12 mouse cellular contexts compared by ENCODE assay signal in genomic region chr12:85201830-85202147, GRCm38 (mm10). TPM values are rescaled to one million over a fixed set of nuclear protein-coding genes. Genes with fewer than 3 reads are reported as not detected.
A peak's percentile ranks its signal among the peaks of the same experiment; 100 is the strongest.
DNase-seq lines count a peak whose midpoint lies in the region; ATAC-seq and TF ChIP-seq lines count a peak whose summit lies in the region.
"Had no signal": no experiment of that assay in that cellular context is flagged by ENCODE, and none has a peak within 500 bp of the region (broad histone marks: within the 10 kb centered on the region; RNA-seq: fewer than 3 reads in every experiment).

No protein-coding gene starts in this region.

- no peak overlapping the region for H3K4me3 ChIP-seq in lung, embryonic 16.5 days (ENCODE audit: low read length)
- H3K4me3 ChIP-seq in embryonic facial prominence, embryonic 14.5 days (ENCODE audit: low read depth, low read length) = no peak overlapping the region
- H3K4me3 ChIP-seq in hindbrain, embryonic 16.5 days (ENCODE audit: low read length) = no peak overlapping the region
- H3K4me3 ChIP-seq in midbrain, embryonic 16.5 days (ENCODE audit: low read depth, low read length) = no peak overlapping the region
- no peak overlapping the region for H3K4me3 ChIP-seq in liver, postnatal 0 days (ENCODE audit: low read depth, low read length)
- H3K4me3 ChIP-seq: intestine, embryonic 15.5 days had no signal

- H3K4me1 ChIP-seq in lung, embryonic 16.5 days (replicated peaks; ENCODE audit: control insufficient read depth, insufficient read depth, low read length) = peaks cover 23% of the 10 kb centered on the region
- H3K4me1 ChIP-seq in embryonic facial prominence, embryonic 14.5 days (ENCODE audit: control insufficient read depth, insufficient read depth, low read length) = peaks cover 34% of the 10 kb centered on the region
- peaks cover 10% of the 10 kb centered on the region for H3K4me1 ChIP-seq in hindbrain, embryonic 16.5 days (ENCODE audit: control insufficient read depth, insufficient read depth, low read depth, low read length)
- peaks cover 11% of the 10 kb centered on the region; the same call in 1 of the 2 replicates for H3K4me1 ChIP-seq in midbrain, embryonic 16.5 days (ENCODE audit: control insufficient read depth, insufficient read depth, low read length)
- H3K4me1 ChIP-seq in liver, postnatal 0 days (ENCODE audit: insufficient read depth) = no peaks in the 10 kb centered on the region

- H3K27me3 ChIP-seq in lung, embryonic 16.5 days (ENCODE audit: control insufficient read depth, insufficient read depth, low read depth, low read length) = no peaks in the 10 kb centered on the region
- H3K27me3 ChIP-seq in embryonic facial prominence, embryonic 14.5 days (replicated peaks; ENCODE audit: control insufficient read depth, insufficient read depth, low read length) = no peaks in the 10 kb centered on the region
- H3K27me3 ChIP-seq in hindbrain, embryonic 16.5 days (replicated peaks; ENCODE audit: control insufficient read depth, insufficient read depth, low read length) = no peaks in the 10 kb centered on the region
- H3K27me3 ChIP-seq in midbrain, embryonic 16.5 days (ENCODE audit: control insufficient read depth, insufficient read depth, low read depth, low read length) = no peaks in the 10 kb centered on the region
- no peaks in the 10 kb centered on the region for H3K27me3 ChIP-seq in liver, postnatal 0 days (ENCODE audit: insufficient read depth, low read length)
- H3K27me3 ChIP-seq: intestine, embryonic 15.5 days had no signal

- no peak for DNase-seq in lung, adult 18-20 months
- DNase-seq in embryonic facial prominence, embryonic 14.5 days (ENCODE audit: low spot score) = no peak
- no peak for DNase-seq in liver, postnatal 0 days
- no peak for DNase-seq in adrenal gland, postnatal 36 days
- no peak for DNase-seq in adrenal gland, adult 18-20 months (ENCODE audit: low spot score in 2 of 2)
- DNase-seq: right cerebral cortex, postnatal 4 days had no signal

- H3K36me3 ChIP-seq in lung, embryonic 16.5 days (ENCODE audit: control insufficient read depth, insufficient read depth, low read length) = no peaks in the 10 kb centered on the region
- no peaks in the 10 kb centered on the region for H3K36me3 ChIP-seq in embryonic facial prominence, embryonic 14.5 days (ENCODE audit: control insufficient read depth, insufficient read depth, low read length)
- H3K36me3 ChIP-seq in hindbrain, embryonic 16.5 days (ENCODE audit: control insufficient read depth, insufficient read depth, low read length) = no peaks in the 10 kb centered on the region
- no peaks in the 10 kb centered on the region for H3K36me3 ChIP-seq in midbrain, embryonic 16.5 days (ENCODE audit: control insufficient read depth, insufficient read depth, low read length)
- no peaks in the 10 kb centered on the region for H3K36me3 ChIP-seq in liver, postnatal 0 days (replicated peaks; ENCODE audit: insufficient read depth, low read length)
- H3K36me3 ChIP-seq: G1E; intestine, embryonic 15.5 days had no signal

- 57% methylated on average over 2 of the region's 2 CpGs for WGBS in lung, embryonic 16.5 days
- 68% methylated on average over 2 of the region's 2 CpGs for WGBS in embryonic facial prominence, embryonic 14.5 days
- WGBS in hindbrain, embryonic 16.5 days = 76% methylated on average over 2 of the region's 2 CpGs
- 63% methylated on average over 2 of the region's 2 CpGs for WGBS in midbrain, embryonic 16.5 days
- WGBS in liver, postnatal 0 days (ENCODE audit: insufficient replicate concordance) = 71% methylated on average over 2 of the region's 2 CpGs

- H3K9me3 ChIP-seq in lung, embryonic 16.5 days (ENCODE audit: control insufficient read depth, low read length) = no peaks in the 10 kb centered on the region
- no peaks in the 10 kb centered on the region for H3K9me3 ChIP-seq in embryonic facial prominence, embryonic 14.5 days (ENCODE audit: control insufficient read depth, low read length)
- no peaks in the 10 kb centered on the region for H3K9me3 ChIP-seq in hindbrain, embryonic 16.5 days (ENCODE audit: control insufficient read depth, low read length)
- H3K9me3 ChIP-seq in midbrain, embryonic 16.5 days (replicated peaks; ENCODE audit: control insufficient read depth, low read length, poor library complexity, severe bottlenecking) = no peaks in the 10 kb centered on the region
- no peaks in the 10 kb centered on the region for H3K9me3 ChIP-seq in liver, postnatal 0 days (ENCODE audit: low read length)
- H3K9me3 ChIP-seq: G1E; intestine, embryonic 15.5 days had no signal

- H3K9ac ChIP-seq in lung, embryonic 16.5 days (ENCODE audit: low read length) = no peak overlapping the region
- no peak overlapping the region for H3K9ac ChIP-seq in embryonic facial prominence, embryonic 14.5 days (ENCODE audit: low read depth, low read length)
- no peak overlapping the region for H3K9ac ChIP-seq in hindbrain, embryonic 16.5 days (ENCODE audit: low read depth, low read length)
- H3K9ac ChIP-seq in midbrain, embryonic 16.5 days (ENCODE audit: low read depth, low read length) = no peak overlapping the region
- H3K9ac ChIP-seq in liver, postnatal 0 days (replicated peaks) = no peak overlapping the region
- H3K9ac ChIP-seq: intestine, embryonic 15.5 days had no signal

- TF ChIP-seq CTCF in liver, postnatal 0 days (IDR thresholded peaks at IDR 0.05; ENCODE audit: low read depth) = no peak

- peak; percentile 11; the same call in 1 of the 2 replicates for ATAC-seq in lung, embryonic 16.5 days (ENCODE audit: low read depth)
- no peak for ATAC-seq in embryonic facial prominence, embryonic 14.5 days (ENCODE audit: low read depth)
- ATAC-seq in hindbrain, embryonic 16.5 days = no peak
- ATAC-seq in midbrain, embryonic 16.5 days = no peak
- ATAC-seq in liver, postnatal 0 days = no peak
- ATAC-seq: intestine, embryonic 15.5 days had no signal

- no peak for TF ChIP-seq EP300 in liver, postnatal 0 days (IDR thresholded peaks at IDR 0.05; ENCODE audit: low read depth)

- peak overlapping the region; percentile 36; the same call in 1 of the 2 replicates for H3K27ac ChIP-seq in lung, embryonic 16.5 days (ENCODE audit: low read length)
- peak overlapping the region; percentile 45 for H3K27ac ChIP-seq in embryonic facial prominence, embryonic 14.5 days (replicated peaks; ENCODE audit: low read depth, low read length)
- peak overlapping the region; percentile 51; the same call in 1 of the 2 replicates for H3K27ac ChIP-seq in hindbrain, embryonic 16.5 days (ENCODE audit: low read depth, low read length)
- H3K27ac ChIP-seq in midbrain, embryonic 16.5 days (ENCODE audit: low read length) = peak overlapping the region; percentile 34; the same call in 1 of the 2 replicates
- no peak overlapping the region for H3K27ac ChIP-seq in liver, postnatal 0 days (ENCODE audit: low read depth)
- H3K27ac ChIP-seq: intestine, embryonic 15.5 days had no signal

- H3K4me2 ChIP-seq in lung, embryonic 16.5 days (ENCODE audit: low read depth, low read length) = no peak overlapping the region
- H3K4me2 ChIP-seq in embryonic facial prominence, embryonic 14.5 days (ENCODE audit: low read depth, low read length) = peak overlapping the region; percentile 35; the same call in 1 of the 2 replicates
- H3K4me2 ChIP-seq in hindbrain, embryonic 16.5 days (ENCODE audit: low read length) = no peak overlapping the region
- no peak overlapping the region for H3K4me2 ChIP-seq in midbrain, embryonic 16.5 days (ENCODE audit: low read length)
- H3K4me2 ChIP-seq in liver, postnatal 0 days (ENCODE audit: low read depth, low read length) = no peak overlapping the region
- H3K4me2 ChIP-seq: intestine, embryonic 15.5 days had no signal

RNA-seq across cellular contexts. Expression of gene Eif2b2, which starts 17.5 kb away (rescaled TPM):
- polyA plus RNA-seq in lung, embryonic 16.5 days (2015; fragmentation: Nextera tagmentation; extraction: Ambion mirVana) = 83.3 and 86.6 TPM in 2 replicates
- polyA plus RNA-seq in embryonic facial prominence, embryonic 14.5 days (2014; fragmentation: Nextera tagmentation; extraction: Ambion mirVana) = 74.5 and 91.6 TPM in 2 replicates
- 80.1 and 82.3 TPM in 2 replicates for polyA plus RNA-seq in hindbrain, embryonic 16.5 days (2015; fragmentation: Nextera tagmentation; extraction: Ambion mirVana)
- polyA plus RNA-seq in midbrain, embryonic 16.5 days (2015; fragmentation: Nextera tagmentation; extraction: Ambion mirVana) = 72.5 and 75.2 TPM in 2 replicates
- 21.7 and 24.6 TPM in 2 replicates for polyA plus RNA-seq in liver, postnatal 0 days (2015; fragmentation: Nextera tagmentation; extraction: Ambion mirVana)
- 10 to 100 TPM; 82.1 to 85.3 TPM for total RNA-seq in adrenal gland, postnatal 36 days (2021)
- total RNA-seq in adrenal gland, adult 18-20 months (2021) = 10 to 100 TPM; 61.9 to 77.9 TPM

RNA-seq across cellular contexts. Expression of gene Pgf, which starts 24.2 kb away (rescaled TPM):
- 9.7 and 9.9 TPM in 2 replicates for polyA plus RNA-seq in lung, embryonic 16.5 days (2015; fragmentation: Nextera tagmentation; extraction: Ambion mirVana)
- 18.0 and 20.2 TPM in 2 replicates for polyA plus RNA-seq in embryonic facial prominence, embryonic 14.5 days (2014; fragmentation: Nextera tagmentation; extraction: Ambion mirVana)
- polyA plus RNA-seq in hindbrain, embryonic 16.5 days (2015; fragmentation: Nextera tagmentation; extraction: Ambion mirVana) = 11.7 and 13.1 TPM in 2 replicates
- polyA plus RNA-seq in midbrain, embryonic 16.5 days (2015; fragmentation: Nextera tagmentation; extraction: Ambion mirVana) = 8.0 and 9.0 TPM in 2 replicates
- 0.36 and 0.45 TPM in 2 replicates for polyA plus RNA-seq in liver, postnatal 0 days (2015; fragmentation: Nextera tagmentation; extraction: Ambion mirVana)
- 1 to 10 TPM in 1 of 2 experiments, under 1 TPM in 1; 0.43 to 2.1 TPM for total RNA-seq in adrenal gland, postnatal 36 days (2021)
- total RNA-seq in adrenal gland, adult 18-20 months (2021) = 1 to 10 TPM in 1 of 2 experiments, under 1 TPM in 1; 0.30 to 1.4 TPM
- total RNA-seq: neutrophil, adult 5-6 weeks had no signal
- polyA plus RNA-seq: G1E had no signal

RNA-seq across cellular contexts. Expression of gene Rps6kl1, which starts 50.7 kb away (rescaled TPM):
- polyA plus RNA-seq in lung, embryonic 16.5 days (2015; fragmentation: Nextera tagmentation; extraction: Ambion mirVana) = 0.94 and 1.6 TPM in 2 replicates
- polyA plus RNA-seq in embryonic facial prominence, embryonic 14.5 days (2014; fragmentation: Nextera tagmentation; extraction: Ambion mirVana) = 1.5 and 1.8 TPM in 2 replicates
- 39.0 and 39.4 TPM in 2 replicates for polyA plus RNA-seq in hindbrain, embryonic 16.5 days (2015; fragmentation: Nextera tagmentation; extraction: Ambion mirVana)
- 39.3 and 43.3 TPM in 2 replicates for polyA plus RNA-seq in midbrain, embryonic 16.5 days (2015; fragmentation: Nextera tagmentation; extraction: Ambion mirVana)
- polyA plus RNA-seq in liver, postnatal 0 days (2015; fragmentation: Nextera tagmentation; extraction: Ambion mirVana) = 0.39 and 0.61 TPM in 2 replicates
- total RNA-seq in adrenal gland, postnatal 36 days (2021) = under 1 TPM; 0.46 to 0.50 TPM
- total RNA-seq in adrenal gland, adult 18-20 months (2021) = 1 to 10 TPM in 1 of 2 experiments, under 1 TPM in 1; 0.80 to 1.3 TPM
- total RNA-seq: neutrophil, adult 5-6 weeks had no signal

Comparison
In these comparisons a context has a peak if more than half of its experiments do, and no peak if none do; other contexts are left out.
1. RNA of gene Rps6kl1, which starts 50.7 kb away (polyA plus RNA-seq): 39.3 to 43.3 TPM in midbrain, embryonic 16.5 days and 39.0 to 39.4 TPM in hindbrain, embryonic 16.5 days; 1.5 to 1.8 TPM in embryonic facial prominence, embryonic 14.5 days, 0.94 to 1.6 TPM in lung, embryonic 16.5 days and 0.39 to 0.61 TPM in liver, postnatal 0 days; every median in the first group is over 10 times any median in the second.